Mouse (Mus musculus) embryonic facial prominence, embryonic 11.5 days (tissue): ENCODE measurements at regions not wholly inside any gene's neighbourhood (a gene's known extent, or its start where the extent isn't known, plus 50 kb on each side); places are given as distances from the start of the nearest gene placed in this dataset.

Experiments used
- ATAC-seq: fragments of 200-750 bp; cut with Nextera tagmentation; replicated peaks from 2 replicates; pipeline ENCODE4 v1.8.0; 2017; ENCODE audit warnings: low read depth; ENCODE audit not compliant: insufficient number of reproducible peaks, low FRiP score, low TSS enrichment
- DNase-seq: peaks from one replicate; pipeline ENCODE4 v3.0.0-alpha.2; 2015; ENCODE audit warnings: low spot score
- H3K27ac ChIP-seq: fragments of 300-500 bp; sonication (generic); replicated peaks from 2 replicates; pipeline ENCODE4 v1.5.1; 2014; ENCODE audit warnings: mild to moderate bottlenecking, low read depth, low read length, control low read depth
- H3K27me3 ChIP-seq: fragments of 300-500 bp; sonication (generic); 2 replicates; pipeline ENCODE4 v1.6.1; 2014; ENCODE audit warnings: mild to moderate bottlenecking, low read length, moderate library complexity, mixed read lengths; ENCODE audit not compliant: control insufficient read depth, insufficient read depth
- H3K36me3 ChIP-seq: fragments of 300-500 bp; sonication (generic); replicated peaks from 2 replicates; pipeline ENCODE4 v1.6.1; 2014; ENCODE audit warnings: low read depth, mild to moderate bottlenecking, low read length, moderate library complexity, mixed read lengths; ENCODE audit not compliant: control insufficient read depth, insufficient read depth
- H3K4me1 ChIP-seq: fragments of 300-500 bp; sonication (generic); 2 replicates; pipeline ENCODE4 v1.6.1; 2014; ENCODE audit warnings: low read length, mixed read lengths; ENCODE audit not compliant: control insufficient read depth, insufficient read depth
- H3K4me2 ChIP-seq: fragments of 300-500 bp; sonication (generic); 2 replicates; pipeline ENCODE4 v1.6.1; 2014; ENCODE audit warnings: low read depth, mild to moderate bottlenecking, control low read depth, low read length, moderate library complexity
- H3K4me3 ChIP-seq: fragments of 300-500 bp; sonication (generic); 2 replicates; pipeline ENCODE4 v1.5.1; 2014; ENCODE audit warnings: low read depth, low read length, control low read depth
- H3K9ac ChIP-seq: fragments of 300-500 bp; sonication (generic); replicated peaks from 2 replicates; pipeline ENCODE4 v1.6.1; 2014; ENCODE audit warnings: mild to moderate bottlenecking, control low read depth, low read length
- H3K9me3 ChIP-seq: fragments of 300-500 bp; sonication (generic); replicated peaks from 2 replicates; pipeline ENCODE4 v1.6.1; 2016; ENCODE audit warnings: mild to moderate bottlenecking, low read length, inconsistent platforms, mixed read lengths; ENCODE audit not compliant: control insufficient read depth
- WGBS: fragments of 180-500 bp; shearing (Covaris S2); extraction: QIAGEN DNeasy Blood & Tissue Kit; methylation state at CpG from one replicate; pipeline ENCODE4 v1.1.7; 2014; 5-methylcytosine and 5-hydroxymethylcytosine counted together

GRCm38 (mm10) chr8:28589999-28590398, 1142.5 kb downstream of the Poteg start:
- no peaks in the 10 kb centered on the region for H3K27me3 ChIP-seq
- H3K27ac ChIP-seq: no peak overlapping the region
- no peak overlapping the region for H3K4me2 ChIP-seq
- no peak overlapping the region for H3K4me3 ChIP-seq
- H3K4me1 ChIP-seq: no peaks in the 10 kb centered on the region
- ATAC-seq: no peak
- DNase-seq: no peak
- no peaks in the 10 kb centered on the region for H3K9me3 ChIP-seq
- no peak overlapping the region for H3K9ac ChIP-seq
- H3K36me3 ChIP-seq: no peaks in the 10 kb centered on the region

DNA sequence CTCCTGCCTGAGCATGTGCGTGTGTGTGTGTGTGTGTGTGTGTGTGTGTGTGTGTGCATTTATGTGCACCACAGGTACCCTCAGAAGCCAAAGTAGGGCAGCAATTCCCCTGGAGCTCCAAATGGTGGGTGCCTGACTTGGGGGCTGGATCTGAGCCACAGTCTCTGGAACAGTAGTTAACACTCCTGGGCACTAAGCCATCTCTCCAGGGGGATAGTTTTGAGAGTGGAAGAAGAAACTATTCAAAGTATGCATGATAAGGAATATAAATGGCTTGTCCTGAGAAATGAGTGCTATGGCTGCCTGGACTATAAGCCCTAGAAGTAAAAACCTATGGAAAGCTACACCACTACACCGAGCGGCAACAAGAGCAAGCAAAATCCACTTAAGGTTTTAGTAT, 1145.8 kb downstream of the Poteg start:
- no peak overlapping the region for H3K27ac ChIP-seq
- WGBS: 85% methylated on average over 3 of the region's 3 CpGs
- no peaks in the 10 kb centered on the region for H3K9me3 ChIP-seq
- no peaks in the 10 kb centered on the region for H3K36me3 ChIP-seq
- H3K9ac ChIP-seq: no peak overlapping the region
- ATAC-seq: no peak
- H3K4me3 ChIP-seq: no peak overlapping the region
- DNase-seq: no peak
- no peak overlapping the region for H3K4me2 ChIP-seq
- no peaks in the 10 kb centered on the region for H3K4me1 ChIP-seq
- no peaks in the 10 kb centered on the region for H3K27me3 ChIP-seq

DNA sequence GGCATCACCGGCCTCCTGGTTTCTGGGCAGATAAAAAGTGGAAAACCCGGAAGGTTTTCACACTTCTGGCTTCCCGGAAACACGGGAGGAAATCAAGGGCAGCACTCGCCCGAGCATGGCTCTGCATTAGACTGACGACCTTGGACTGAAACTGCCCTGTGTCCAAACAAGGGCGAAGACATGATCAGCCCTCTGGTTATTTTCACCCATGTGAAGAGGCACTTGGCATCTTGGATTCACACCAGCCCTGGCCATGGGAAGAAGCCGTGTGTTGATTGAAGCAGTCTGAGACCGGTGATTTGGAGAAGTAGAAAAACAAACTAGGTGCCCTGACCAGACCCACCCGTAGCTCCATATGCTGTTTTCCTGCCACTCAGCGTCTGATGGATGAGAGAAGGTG, 1146.7 kb downstream of the Poteg start:
- Histone ChIP-seq H3K4me2 (no peak overlapping the region), H3K4me1 (no peaks in the 10 kb centered on the region), H3K27me3 (no peaks in the 10 kb centered on the region), H3K9me3 (no peaks in the 10 kb centered on the region), H3K27ac (no peak overlapping the region), H3K4me3 (no peak overlapping the region), H3K9ac (no peak overlapping the region), H3K36me3 (no peaks in the 10 kb centered on the region)
- whole genome bisulfite sequencing: 64% methylated on average over 12 of the region's 12 CpGs
- ATAC-seq (no peak), DNase-seq (no peak)

- no peaks in the 10 kb centered on the region for H3K9me3 ChIP-seq
- H3K4me3 ChIP-seq: no peak overlapping the region
- no peak overlapping the region for H3K27ac ChIP-seq
- DNase-seq: no peak
- 33% methylated on average over 8 of the region's 8 CpGs for WGBS
- H3K9ac ChIP-seq: no peak overlapping the region
- no peaks in the 10 kb centered on the region for H3K4me1 ChIP-seq
- no peaks in the 10 kb centered on the region for H3K27me3 ChIP-seq
- no peaks in the 10 kb centered on the region for H3K36me3 ChIP-seq
- no peak overlapping the region for H3K4me2 ChIP-seq
- ATAC-seq: no peak
Measured at GRCm38 (mm10) chr8:28594606-28595005, 1147.1 kb downstream of the Poteg start.

GRCm38 (mm10) chr8:28595880-28596279, 1148.4 kb downstream of the Poteg start:
- Histone ChIP-seq H3K36me3 (no peaks in the 10 kb centered on the region), H3K4me1 (no peaks in the 10 kb centered on the region), H3K27ac (no peak overlapping the region), H3K9ac (no peak overlapping the region), H3K4me2 (no peak overlapping the region), H3K4me3 (no peak overlapping the region), H3K9me3 (no peaks in the 10 kb centered on the region), H3K27me3 (no peaks in the 10 kb centered on the region)
- WGBS: 87% methylated on average over 5 of the region's 5 CpGs
- ATAC-seq (no peak), DNase-seq (no peak)
